Mouse (Mus musculus): ENCODE data around the gene Astn2. TPM values are rescaled to one million over a fixed set of nuclear protein-coding genes. Genes with fewer than 3 reads are reported as not detected.
"Not testable (repeated sequence)": the region's sequence is repeated elsewhere in the genome, so short reads cannot be mapped to it uniquely, and the experiment has no call there.

Astn2 gene
- total and polyA plus RNA-seq, 3 experiments = not detected

DNA sequence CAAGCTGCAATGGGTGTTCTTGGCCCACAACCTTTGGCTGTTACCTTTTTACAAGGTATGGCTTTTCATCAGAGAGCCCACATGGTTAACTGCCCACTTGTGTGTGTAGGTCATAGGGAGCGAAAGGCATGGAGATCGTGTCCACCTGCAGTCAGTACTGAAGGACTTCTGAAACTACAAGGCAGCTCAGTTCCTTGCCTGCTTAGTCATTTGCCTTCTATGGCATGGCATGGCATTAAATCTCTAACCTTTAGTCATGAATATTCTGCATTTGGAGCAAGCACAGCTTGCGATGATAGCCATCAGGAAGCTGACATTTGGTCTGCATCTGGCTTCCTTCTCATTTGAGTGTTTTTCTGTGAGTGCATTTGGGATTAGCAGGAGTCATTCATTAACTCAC, 720.0 kb downstream of the Astn2 start:
- TF ChIP-seq CHD1 (IDR thresholded peaks at IDR 0.05; ENCODE audit: low read depth, low read length) (no peak), GATA1 (IDR thresholded peaks at IDR 0.05; ENCODE audit: low read depth, low read length) (no peak), NRF1 (IDR thresholded peaks at IDR 0.05; ENCODE audit: insufficient read depth, low read depth, low read length, poor library complexity, severe bottlenecking) (no peak), EP300 (IDR thresholded peaks at IDR 0.05; ENCODE audit: low read depth in 1 of 2, low read length in 2 of 2) (no peak), E2F4 (IDR thresholded peaks at IDR 0.05; ENCODE audit: borderline replicate concordance, low read depth, low read length) (no peak), ZNF384 (IDR thresholded peaks at IDR 0.05; ENCODE audit: low read depth, low read length) (no peak), RCOR1 (IDR thresholded peaks at IDR 0.05; ENCODE audit: low read depth, low read length) (no peak), UBTF (IDR thresholded peaks at IDR 0.05; ENCODE audit: borderline replicate concordance, insufficient read depth, low read depth, low read length) (no peak), POLR2A (IDR thresholded peaks at IDR 0.05; ENCODE audit: control insufficient read depth in 1 of 2, insufficient read depth in 1 of 2, low read depth in 1 of 2, low read length in 2 of 2, poor library complexity in 1 of 2) (no peak), ZKSCAN1 (IDR thresholded peaks at IDR 0.05; ENCODE audit: low read depth, low read length) (no peak), MEF2A (IDR thresholded peaks at IDR 0.05; ENCODE audit: extremely low read depth, insufficient replicate concordance, low read depth, low read length, poor library complexity, severe bottlenecking) (no peak), HCFC1 (IDR thresholded peaks at IDR 0.05; ENCODE audit: low read depth, low read length) (no peak), KAT2A (conservative IDR thresholded peaks at IDR 0.05; ENCODE audit: low read depth, low read length) (no peak), TCF12 (IDR thresholded peaks at IDR 0.05; ENCODE audit: low read depth, low read length) (no peak), RAD21 (IDR thresholded peaks at IDR 0.05; ENCODE audit: low read depth, low read length) (no peak), MYB (IDR thresholded peaks at IDR 0.05; ENCODE audit: low read depth, low read length) (no peak), GABPA (IDR thresholded peaks at IDR 0.05; ENCODE audit: low read depth, low read length) (no peak), POLR2AphosphoS5 (IDR thresholded peaks at IDR 0.05; ENCODE audit: borderline replicate concordance, low read depth, low read length) (no peak), JUND (IDR thresholded peaks at IDR 0.05; ENCODE audit: low read depth, low read length) (no peak)
- no peaks in the 10 kb centered on the region for H3K27me3 ChIP-seq (ENCODE audit: control insufficient read depth in 1 of 2, insufficient read depth in 2 of 2, low read length in 2 of 2)

GRCm38 (mm10) chr4:65679786-65680185, 724.6 kb downstream of the Astn2 start:
- not testable (repeated sequence) for H3K79me2 ChIP-seq (ENCODE audit: control insufficient read depth, insufficient read depth, low read length, poor library complexity); H3K27ac ChIP-seq (ENCODE audit: control insufficient read depth, low read depth, low read length); H3K4me3 ChIP-seq (ENCODE audit: control insufficient read depth in 1 of 2, insufficient read depth in 1 of 2, low read depth in 2 of 2, low read length in 2 of 2); H3K9ac ChIP-seq (ENCODE audit: control insufficient read depth, low read depth, low read length, poor library complexity, severe bottlenecking); H3K27me3 ChIP-seq (ENCODE audit: control insufficient read depth in 1 of 2, insufficient read depth in 2 of 2, low read length in 2 of 2); H3K36me3 ChIP-seq (ENCODE audit: control insufficient read depth in 1 of 2, insufficient read depth in 2 of 2, low read length in 2 of 2); H3K4me1 ChIP-seq (ENCODE audit: control insufficient read depth in 1 of 2, insufficient read depth in 2 of 2, low read length in 2 of 2); DNase-seq (ENCODE audit: low read depth, low spot score); H3K9me3 ChIP-seq (replicated peaks; ENCODE audit: insufficient read depth, low read length)

More for the DNA sequence above, 720.0 kb downstream of the Astn2 start:
- H3K36me3 ChIP-seq (ENCODE audit: control insufficient read depth in 1 of 2, insufficient read depth in 2 of 2, low read length in 2 of 2) = no peaks in the 10 kb centered on the region
- no peak overlapping the region for H3K27ac ChIP-seq (ENCODE audit: control insufficient read depth, low read depth, low read length)
- H3K9me3 ChIP-seq (replicated peaks; ENCODE audit: insufficient read depth, low read length) = no peaks in the 10 kb centered on the region
- no peaks in the 10 kb centered on the region for H3K4me1 ChIP-seq (ENCODE audit: control insufficient read depth in 1 of 2, insufficient read depth in 2 of 2, low read length in 2 of 2)
- H3K9ac ChIP-seq (ENCODE audit: control insufficient read depth, low read depth, low read length, poor library complexity, severe bottlenecking) = no peak overlapping the region
- no peak for DNase-seq (ENCODE audit: low read depth, low spot score)
- no peak overlapping the region for H3K4me3 ChIP-seq (ENCODE audit: control insufficient read depth in 1 of 2, insufficient read depth in 1 of 2, low read depth in 2 of 2, low read length in 2 of 2)
- H3K79me2 ChIP-seq (ENCODE audit: control insufficient read depth, insufficient read depth, low read length, poor library complexity) = no peaks in the 10 kb centered on the region

All from MEL (cell line).